Mouse (Mus musculus) G1E (cell line): ENCODE measurements around the gene Cpne5.

Experiments used
- CTCF ChIP-seq: IDR thresholded peaks from 2 replicates; pipeline ENCODE4 v1.5.1; 2012; ENCODE audit warnings: low read depth, low read length, inconsistent platforms, mixed read lengths
- GATA1 ChIP-seq: IDR thresholded peaks from 2 replicates; pipeline ENCODE4 v1.6.1; 2012; ENCODE audit warnings: borderline replicate concordance, low read length, inconsistent platforms, mixed read lengths
- GATA2 ChIP-seq: IDR thresholded peaks from 2 replicates; pipeline ENCODE4 v1.6.1; 2012; ENCODE audit warnings: low read depth, low read length, inconsistent platforms, borderline replicate concordance

GRCm38 (mm10) chr17:29126561-29126960, 111.4 kb downstream of the Cpne5 start:
- TF ChIP-seq CTCF = no peak
- TF ChIP-seq GATA2 = no peak
- no peak for TF ChIP-seq GATA1
